Mouse (Mus musculus) liver, embryonic 14.5 days (tissue): ENCODE results near the gene 1700017D01Rik.
"Not testable (repeated sequence)": the region's sequence is repeated elsewhere in the genome, so short reads cannot be mapped to it uniquely, and the experiment has no call there.

Experiments used
- CTCF ChIP-seq: IDR thresholded peaks from 2 replicates; pipeline ENCODE4 v1.5.1; 2016; ENCODE audit warnings: antibody characterized with exemption, low read depth, control low read depth
- EP300 ChIP-seq: IDR thresholded peaks from 2 replicates; pipeline ENCODE4 v1.6.1; 2016; ENCODE audit warnings: antibody characterized with exemption, low read depth

- not testable (repeated sequence) for TF ChIP-seq CTCF, EP300
These were observed 38.5 kb downstream of the 1700017D01Rik start for GRCm38 (mm10) chr19:11092131-11092530.
